Mouse (Mus musculus): ENCODE measurements around the gene Sgsm2. TPM values are rescaled to one million over a fixed set of nuclear protein-coding genes. Genes with fewer than 3 reads are reported as not detected.
A peak's percentile ranks its signal among the peaks of the same experiment; 100 is the strongest.

The Sgsm2 gene
- 6.0 and 7.0 TPM in 2 replicates for polyA plus RNA-seq (2015; fragmentation: Nextera tagmentation; extraction: Ambion mirVana)

- H3K9ac ChIP-seq (ENCODE audit: low read length): peak within 1 kb of the TSS; percentile 88
- H3K27ac ChIP-seq (ENCODE audit: low read length): peak within 1 kb of the TSS; percentile 93
- ATAC-seq (ENCODE audit: insufficient read depth, low FRiP score): peak; percentile 84
- peaks cover 17% of the 10 kb centered on the region for H3K4me1 ChIP-seq (ENCODE audit: control insufficient read depth, insufficient read depth, low read length)
- H3K27me3 ChIP-seq (ENCODE audit: control insufficient read depth, insufficient read depth, low read length): no peaks in the 10 kb centered on the region
- WGBS: under 1% methylated on average over 65 of the region's 74 CpGs
- H3K9me3 ChIP-seq (replicated peaks; ENCODE audit: control insufficient read depth, low read length): no peaks in the 10 kb centered on the region
- H3K4me2 ChIP-seq (ENCODE audit: low read depth, low read length): peak within 1 kb of the TSS; percentile 95
- H3K4me3 ChIP-seq (replicated peaks; ENCODE audit: low read length): peak within 1 kb of the TSS; percentile 98
- H3K36me3 ChIP-seq (ENCODE audit: control insufficient read depth, insufficient read depth, low read length): peaks cover 21% of the 10 kb centered on the region
These were observed at the start of gene Sgsm2 for GRCm38 (mm10) chr11:74896901-74897677. TSS of gene Sgsm2 (minus strand) at chr11:74897060.

GRCm38 (mm10) chr11:74946348-74946747 is 49.5 kb upstream of the Sgsm2 start:
- ATAC-seq (ENCODE audit: insufficient read depth, low FRiP score): 0 out of 2 replicates have a peak, but pooled peaks have one; percentile 25

GRCm38 (mm10) chr11:74930391-74930790 is 33.5 kb upstream of the Sgsm2 start:
- Histone ChIP-seq H3K27me3 (ENCODE audit: control insufficient read depth, insufficient read depth, low read length) (no peaks in the 10 kb centered on the region), H3K4me1 (ENCODE audit: control insufficient read depth, insufficient read depth, low read length) (peaks cover 9% of the 10 kb centered on the region), H3K27ac (ENCODE audit: low read length) (no peak overlapping the region), H3K4me2 (ENCODE audit: low read depth, low read length) (no peak overlapping the region), H3K9ac (ENCODE audit: low read length) (no peak overlapping the region), H3K9me3 (replicated peaks; ENCODE audit: control insufficient read depth, low read length) (no peaks in the 10 kb centered on the region), H3K36me3 (ENCODE audit: control insufficient read depth, insufficient read depth, low read length) (0 out of 2 replicates have a peak, but pooled peaks cover 6% of the 10 kb centered on the region), H3K4me3 (replicated peaks; ENCODE audit: low read length) (no peak overlapping the region)
- WGBS: 94% methylated on average over 7 of the region's 7 CpGs
- no peak for ATAC-seq (ENCODE audit: insufficient read depth, low FRiP score)

More at GRCm38 (mm10) chr11:74946348-74946747, 49.5 kb upstream of the Sgsm2 start:
- Histone ChIP-seq H3K4me3 (replicated peaks; ENCODE audit: low read length) (no peak overlapping the region), H3K27me3 (ENCODE audit: control insufficient read depth, insufficient read depth, low read length) (no peaks in the 10 kb centered on the region), H3K9ac (ENCODE audit: low read length) (no peak overlapping the region), H3K9me3 (replicated peaks; ENCODE audit: control insufficient read depth, low read length) (no peaks in the 10 kb centered on the region), H3K27ac (ENCODE audit: low read length) (no peak overlapping the region), H3K36me3 (ENCODE audit: control insufficient read depth, insufficient read depth, low read length) (peaks cover 5% of the 10 kb centered on the region), H3K4me2 (ENCODE audit: low read depth, low read length) (no peak overlapping the region), H3K4me1 (ENCODE audit: control insufficient read depth, insufficient read depth, low read length) (no peaks in the 10 kb centered on the region)
- WGBS: 69% methylated on average over 3 of the region's 3 CpGs

GRCm38 (mm10) chr11:74929111-74929510 is 32.3 kb upstream of the Sgsm2 start:
- peaks cover 12% of the 10 kb centered on the region for H3K4me1 ChIP-seq (ENCODE audit: control insufficient read depth, insufficient read depth, low read length)
- H3K27me3 ChIP-seq (ENCODE audit: control insufficient read depth, insufficient read depth, low read length): no peaks in the 10 kb centered on the region
- H3K4me2 ChIP-seq (ENCODE audit: low read depth, low read length): no peak overlapping the region
- H3K4me3 ChIP-seq (replicated peaks; ENCODE audit: low read length): no peak overlapping the region
- no peaks in the 10 kb centered on the region for H3K9me3 ChIP-seq (replicated peaks; ENCODE audit: control insufficient read depth, low read length)
- H3K9ac ChIP-seq (ENCODE audit: low read length): no peak overlapping the region
- H3K27ac ChIP-seq (ENCODE audit: low read length): no peak overlapping the region
- H3K36me3 ChIP-seq (ENCODE audit: control insufficient read depth, insufficient read depth, low read length): 0 out of 2 replicates have a peak, but pooled peaks cover 4% of the 10 kb centered on the region
- WGBS: 86% methylated on average over 4 of the region's 4 CpGs
- ATAC-seq (ENCODE audit: insufficient read depth, low FRiP score): no peak

GRCm38 (mm10) chr11:74927236-74927725 is 30.4 kb upstream of the Sgsm2 start:
- H3K27ac ChIP-seq (ENCODE audit: low read length): peak overlapping the region; percentile 29
- peaks cover 12% of the 10 kb centered on the region for H3K4me1 ChIP-seq (ENCODE audit: control insufficient read depth, insufficient read depth, low read length)
- H3K9ac ChIP-seq (ENCODE audit: low read length): no peak overlapping the region
- peak overlapping the region; percentile 76 for H3K4me2 ChIP-seq (ENCODE audit: low read depth, low read length)
- H3K36me3 ChIP-seq (ENCODE audit: control insufficient read depth, insufficient read depth, low read length): 0 out of 2 replicates have a peak, but pooled peaks cover 4% of the 10 kb centered on the region
- 88% methylated on average over 2 of the region's 2 CpGs for WGBS
- no peak for ATAC-seq (ENCODE audit: insufficient read depth, low FRiP score)
- no peaks in the 10 kb centered on the region for H3K27me3 ChIP-seq (ENCODE audit: control insufficient read depth, insufficient read depth, low read length)
- H3K9me3 ChIP-seq (replicated peaks; ENCODE audit: control insufficient read depth, low read length): no peaks in the 10 kb centered on the region
- H3K4me3 ChIP-seq (replicated peaks; ENCODE audit: low read length): no peak overlapping the region

GRCm38 (mm10) chr11:74926388-74927005 is 29.6 kb upstream of the Sgsm2 start:
- peak; percentile 27; the same call in 1 of the 2 replicates for ATAC-seq (ENCODE audit: insufficient read depth, low FRiP score)
- H3K27me3 ChIP-seq (ENCODE audit: control insufficient read depth, insufficient read depth, low read length): no peaks in the 10 kb centered on the region
- H3K4me1 ChIP-seq (ENCODE audit: control insufficient read depth, insufficient read depth, low read length): peaks cover 12% of the 10 kb centered on the region
- H3K36me3 ChIP-seq (ENCODE audit: control insufficient read depth, insufficient read depth, low read length): 0 out of 2 replicates have a peak, but pooled peaks cover 4% of the 10 kb centered on the region
- H3K9ac ChIP-seq (ENCODE audit: low read length): peak overlapping the region; percentile 97
- H3K27ac ChIP-seq (ENCODE audit: low read length): peak overlapping the region; percentile 99
- H3K4me2 ChIP-seq (ENCODE audit: low read depth, low read length): peak overlapping the region; percentile 76
- H3K9me3 ChIP-seq (replicated peaks; ENCODE audit: control insufficient read depth, low read length): no peaks in the 10 kb centered on the region
- H3K4me3 ChIP-seq (replicated peaks; ENCODE audit: low read length): peak overlapping the region; percentile 93
- WGBS: 3% methylated on average over 11 of the region's 11 CpGs

- WGBS: under 1% methylated on average over 83 of the region's 88 CpGs
- H3K4me1 ChIP-seq (ENCODE audit: control insufficient read depth, insufficient read depth, low read length): peaks cover 12% of the 10 kb centered on the region
- peak within 1 kb of the TSS; percentile 97 for H3K9ac ChIP-seq (ENCODE audit: low read length)
- peak within 1 kb of the TSS; percentile 93 for H3K4me3 ChIP-seq (replicated peaks; ENCODE audit: low read length)
- no peaks in the 10 kb centered on the region for H3K27me3 ChIP-seq (ENCODE audit: control insufficient read depth, insufficient read depth, low read length)
- H3K9me3 ChIP-seq (replicated peaks; ENCODE audit: control insufficient read depth, low read length): no peaks in the 10 kb centered on the region
- peak within 1 kb of the TSS; percentile 99 for H3K27ac ChIP-seq (ENCODE audit: low read length)
- peak within 1 kb of the TSS; percentile 76 for H3K4me2 ChIP-seq (ENCODE audit: low read depth, low read length)
- peak; percentile 96 for ATAC-seq (ENCODE audit: insufficient read depth, low FRiP score)
- 0 out of 2 replicates have a peak, but pooled peaks cover 4% of the 10 kb centered on the region for H3K36me3 ChIP-seq (ENCODE audit: control insufficient read depth, insufficient read depth, low read length)
These were observed 28.9 kb upstream of the Sgsm2 start, which contains the start of the genes Smg6 and Srr for GRCm38 (mm10) chr11:74925577-74926387. TSS of gene Smg6 (plus strand) at chr11:74925823. TSS of gene Srr (minus strand) at chr11:74925948.

GRCm38 (mm10) chr11:74924149-74924548 is 27.3 kb upstream of the Sgsm2 start:
- Histone ChIP-seq H3K4me1 (ENCODE audit: control insufficient read depth, insufficient read depth, low read length) (peaks cover 12% of the 10 kb centered on the region), H3K9ac (ENCODE audit: low read length) (no peak overlapping the region), H3K9me3 (replicated peaks; ENCODE audit: control insufficient read depth, low read length) (no peaks in the 10 kb centered on the region), H3K36me3 (ENCODE audit: control insufficient read depth, insufficient read depth, low read length) (0 out of 2 replicates have a peak, but pooled peaks cover 1% of the 10 kb centered on the region), H3K4me2 (ENCODE audit: low read depth, low read length) (no peak overlapping the region), H3K27me3 (ENCODE audit: control insufficient read depth, insufficient read depth, low read length) (no peaks in the 10 kb centered on the region), H3K27ac (ENCODE audit: low read length) (no peak overlapping the region), H3K4me3 (replicated peaks; ENCODE audit: low read length) (no peak overlapping the region)
- whole genome bisulfite sequencing: 53% methylated on average over 4 of the region's 4 CpGs
- no peak for ATAC-seq (ENCODE audit: insufficient read depth, low FRiP score)

All from stomach, embryonic 16.5 days (tissue).